Comparison of ENCODE assay signal across 13 mouse cellular contexts in genomic region chr5:100535826-100536225, GRCm38 (mm10).
"Had no signal": no experiment of that assay in that cellular context is flagged by ENCODE, and none has a peak within 500 bp of the region (broad histone marks: within the 10 kb centered on the region; RNA-seq: fewer than 3 reads in every experiment).

No protein-coding gene starts in this region.

- H3K9ac ChIP-seq: limb, embryonic 12.5 days; liver, embryonic 14.5 days; stomach, embryonic 15.5 days had no signal

- DNase-seq: kidney, adult 11 months; kidney, adult 9 months; kidney, postnatal 36 days; layer of hippocampus, adult 9-11 months; layer of hippocampus, postnatal 36 days; lung, postnatal 36 days; midbrain, embryonic 14.5 days; right cerebral cortex, postnatal 14 days had no signal

- H3K9me3 ChIP-seq: limb, embryonic 12.5 days; stomach, embryonic 15.5 days had no signal

- H3K27ac ChIP-seq: kidney, postnatal 0 days; limb, embryonic 12.5 days; liver, embryonic 14.5 days; stomach, embryonic 15.5 days had no signal

- H3K4me2 ChIP-seq: limb, embryonic 12.5 days; stomach, embryonic 15.5 days had no signal

- H3K4me1 ChIP-seq: limb, embryonic 12.5 days; stomach, embryonic 15.5 days had no signal

- H3K27me3 ChIP-seq: limb, embryonic 12.5 days; stomach, embryonic 15.5 days had no signal

- H3K4me3 ChIP-seq: limb, embryonic 12.5 days; stomach, embryonic 15.5 days had no signal

- ATAC-seq: lung, postnatal 0 days had no signal
